Mouse (Mus musculus): Measurements from ENCODE around the gene Acot9. TPM values are rescaled to one million over a fixed set of nuclear protein-coding genes. Genes with fewer than 3 reads are reported as not detected.

Gene Acot9
- 12.7 and 18.8 TPM in 2 replicates for polyA plus RNA-seq (2012; rRNA removed)

DNA sequence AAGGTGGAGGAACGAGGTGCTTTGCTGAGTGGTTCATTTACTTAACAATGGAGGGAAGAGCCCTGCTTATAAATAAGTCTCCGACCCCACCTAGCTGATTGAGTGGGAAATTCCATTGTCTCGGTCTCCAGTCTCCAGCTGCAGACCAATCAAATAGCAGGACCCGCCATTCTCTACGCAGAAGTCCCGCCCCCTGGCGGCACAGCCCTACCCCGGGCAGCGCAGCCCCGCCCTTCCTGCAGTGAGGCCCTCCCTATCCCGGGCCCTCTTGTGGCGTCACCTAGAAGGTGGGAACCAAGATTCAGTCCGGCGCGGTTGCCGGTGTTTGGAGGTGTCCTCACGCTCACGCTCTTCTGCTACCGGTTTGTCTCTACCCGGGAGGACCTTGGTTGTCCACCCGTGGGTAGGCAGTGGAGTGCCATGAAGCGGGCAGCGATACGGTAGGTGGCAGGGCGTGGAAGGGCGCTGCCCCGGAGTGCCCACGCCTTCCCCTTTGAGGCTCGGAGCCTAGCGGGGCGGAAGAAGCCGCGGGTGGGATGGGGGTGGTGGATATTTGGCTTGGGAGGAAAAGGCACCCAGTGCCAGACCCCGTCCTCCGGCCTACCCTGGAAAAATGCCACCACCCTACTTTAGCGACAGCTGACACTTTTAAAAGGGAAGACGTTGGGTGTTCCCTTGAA is at the start of gene Acot9:
Gene Acot9, plus strand, starts transcription at position 209 of the 680 bp plus-strand sequence.
- TF ChIP-seq POLR2A (IDR thresholded peaks at IDR 0.05; ENCODE audit: borderline replicate concordance, extremely low read depth, low read depth, low read length) (peak; percentile 97), CTCF (IDR thresholded peaks at IDR 0.05; ENCODE audit: insufficient read depth, low read length) (no peak)
- DNase-seq = peak; percentile 81
- 27% methylated on average over 37 of the region's 37 CpGs for WGBS
- H3K4me1 ChIP-seq (ENCODE audit: control insufficient read depth, insufficient read depth, low read length) = no peaks in the 10 kb centered on the region; the same call in 1 of the 2 replicates
- H3K4me3 ChIP-seq (replicated peaks; ENCODE audit: extremely low read depth, low read depth, low read length) = peak within 1 kb of the TSS; percentile 96

DNA sequence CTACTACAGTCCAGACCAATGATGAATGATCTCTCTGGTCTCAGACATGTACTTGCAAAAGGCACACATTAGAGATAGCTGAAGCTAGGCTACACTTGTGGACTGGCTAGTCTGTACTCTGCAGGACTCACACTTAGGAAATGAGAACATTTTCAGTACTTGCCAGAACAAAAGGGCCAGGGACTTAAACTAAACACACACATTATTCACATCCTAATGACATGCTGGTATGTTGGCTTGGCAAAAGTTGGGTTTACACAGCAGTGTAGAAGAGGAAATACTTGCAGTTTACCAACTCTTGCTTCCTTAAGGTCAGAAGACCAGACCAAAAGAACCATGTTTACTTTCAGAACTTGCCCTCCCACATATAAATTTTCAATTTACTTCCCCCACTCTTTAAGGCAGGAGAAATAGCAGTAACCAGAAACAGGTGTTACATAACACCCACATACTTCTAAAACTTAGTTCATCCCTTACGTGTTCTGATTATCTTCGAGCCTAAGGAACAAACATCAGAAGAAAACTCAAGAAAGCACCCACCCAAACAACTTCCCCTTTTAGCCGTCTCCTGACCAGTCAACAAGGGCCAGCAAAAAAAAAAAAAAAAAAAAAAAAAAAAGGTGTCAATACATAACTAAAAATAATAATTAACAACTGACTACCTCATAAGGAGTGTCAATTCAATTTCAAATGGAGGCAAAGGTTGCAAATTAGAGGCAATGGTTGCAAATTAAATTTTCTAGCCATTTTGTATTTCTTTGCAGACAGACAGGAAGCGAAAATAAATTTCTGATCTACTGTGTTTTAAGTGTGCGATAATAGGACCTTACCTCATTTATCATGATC is 47.7 kb upstream of the Acot9 start:
- 49% methylated on average over 5 of the region's 5 CpGs for WGBS

DNA sequence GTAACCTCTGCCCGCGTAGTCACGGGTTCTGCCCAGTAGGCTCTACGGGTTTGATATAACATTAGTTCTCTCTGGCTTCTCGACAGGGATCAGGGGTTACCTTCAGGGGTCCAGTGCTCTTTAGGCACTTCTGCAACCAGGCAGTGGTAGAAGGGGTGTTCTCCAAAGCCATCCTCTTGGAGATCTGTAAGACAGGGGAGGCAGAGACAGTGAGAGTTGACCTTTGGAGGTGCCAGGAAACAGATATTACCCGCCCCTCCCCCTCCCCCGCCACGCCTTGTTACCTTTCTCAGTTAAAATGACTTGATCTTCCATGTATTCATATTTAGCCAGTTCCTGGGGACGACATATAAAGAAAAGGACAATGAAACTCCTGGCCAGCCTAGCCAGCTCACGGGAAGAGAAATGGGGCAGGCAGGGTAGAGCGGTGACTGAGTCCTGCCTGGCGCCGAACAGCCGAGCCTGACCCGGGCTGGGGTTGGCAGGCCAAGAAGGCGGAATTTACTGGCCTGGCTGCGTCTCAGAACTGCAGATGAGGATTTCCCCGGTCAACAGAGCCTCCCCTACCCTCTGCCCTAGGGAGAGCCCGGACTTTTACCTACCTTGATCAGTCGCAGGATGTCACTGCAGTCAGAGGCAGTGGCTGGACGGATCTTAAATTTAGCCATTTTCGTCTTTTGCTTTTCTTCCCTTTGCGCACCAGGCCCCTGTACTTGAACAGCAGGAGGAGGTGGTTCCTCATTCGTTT is 46.6 kb upstream of the Acot9 start:
- peak overlapping the region; percentile 56 for H3K4me3 ChIP-seq (replicated peaks; ENCODE audit: extremely low read depth, low read depth, low read length)
- H3K4me1 ChIP-seq (ENCODE audit: control insufficient read depth, insufficient read depth, low read length) = peaks cover 4% of the 10 kb centered on the region
- TF ChIP-seq POLR2A (IDR thresholded peaks at IDR 0.05; ENCODE audit: borderline replicate concordance, extremely low read depth, low read depth, low read length) = peak; percentile 1; the same call in 1 of the 2 replicates
- TF ChIP-seq CTCF (IDR thresholded peaks at IDR 0.05; ENCODE audit: insufficient read depth, low read length) = no peak
- DNase-seq = peak; percentile 48
- 35% methylated on average over 24 of the region's 24 CpGs for WGBS

More for the DNA sequence above, 47.7 kb upstream of the Acot9 start:
- H3K4me1 ChIP-seq (ENCODE audit: control insufficient read depth, insufficient read depth, low read length) = peaks cover 4% of the 10 kb centered on the region
- no peak for DNase-seq
- no peak for TF ChIP-seq POLR2A (IDR thresholded peaks at IDR 0.05; ENCODE audit: borderline replicate concordance, extremely low read depth, low read depth, low read length)
- TF ChIP-seq CTCF (IDR thresholded peaks at IDR 0.05; ENCODE audit: insufficient read depth, low read length) = no peak
- peak overlapping the region; percentile 56 for H3K4me3 ChIP-seq (replicated peaks; ENCODE audit: extremely low read depth, low read depth, low read length)

DNA sequence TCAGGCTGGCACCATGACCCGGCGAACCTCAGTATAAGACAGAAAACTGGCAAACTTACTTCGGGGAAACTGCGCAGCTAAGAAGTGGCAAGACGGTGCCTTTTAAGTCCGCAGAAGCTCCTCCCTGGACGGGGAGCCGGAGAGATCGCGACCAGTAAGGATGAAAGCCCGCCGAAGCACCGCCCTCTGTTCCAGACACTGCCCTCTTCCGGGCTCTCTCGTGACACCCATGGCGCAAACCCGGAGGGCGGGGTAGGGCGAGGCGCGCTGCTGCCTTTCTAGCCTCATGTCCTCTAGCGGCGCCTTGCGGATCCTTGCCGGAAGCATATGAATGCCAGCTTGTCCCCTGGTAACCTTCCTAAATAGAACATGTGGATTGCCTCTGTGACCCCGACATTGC is 46.0 kb upstream of the Acot9 start, which contains the start of gene Sat1:
Gene Sat1, minus strand, starts transcription at position 179 of the 400 bp plus-strand sequence.
- whole genome bisulfite sequencing = 22% methylated on average over 26 of the region's 26 CpGs
- peak; percentile 85 for DNase-seq
- peak; percentile 76; the same call in 1 of the 2 replicates for TF ChIP-seq POLR2A (IDR thresholded peaks at IDR 0.05; ENCODE audit: borderline replicate concordance, extremely low read depth, low read depth, low read length)
- peak; percentile 61 for TF ChIP-seq CTCF (IDR thresholded peaks at IDR 0.05; ENCODE audit: insufficient read depth, low read length)
- peaks cover 4% of the 10 kb centered on the region for H3K4me1 ChIP-seq (ENCODE audit: control insufficient read depth, insufficient read depth, low read length)
- peak within 1 kb of the TSS; percentile 56 for H3K4me3 ChIP-seq (replicated peaks; ENCODE audit: extremely low read depth, low read depth, low read length)

DNA sequence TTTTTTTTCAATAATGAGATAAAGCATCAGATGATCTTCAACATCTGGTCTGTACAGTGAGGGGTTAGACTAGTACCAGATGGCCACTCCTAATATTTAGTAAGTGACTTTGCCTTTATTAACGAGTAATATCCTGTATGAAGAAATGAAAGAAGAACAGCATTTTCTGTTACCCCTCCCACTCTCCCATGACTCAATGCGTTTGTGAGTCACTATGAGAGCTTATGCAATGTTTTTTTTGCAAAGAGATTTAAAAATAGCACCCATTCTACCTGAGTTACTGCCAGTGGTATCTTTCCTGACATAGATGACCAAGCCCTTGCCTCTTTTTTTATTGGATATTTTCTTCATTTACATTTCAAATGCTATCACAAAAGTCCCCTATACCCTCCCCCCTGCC is 44.0 kb upstream of the Acot9 start:
- DNase-seq = no peak
- TF ChIP-seq POLR2A (IDR thresholded peaks at IDR 0.05; ENCODE audit: borderline replicate concordance, extremely low read depth, low read depth, low read length) (no peak), CTCF (IDR thresholded peaks at IDR 0.05; ENCODE audit: insufficient read depth, low read length) (no peak)
- Histone ChIP-seq H3K4me3 (replicated peaks; ENCODE audit: extremely low read depth, low read depth, low read length) (no peak overlapping the region), H3K4me1 (ENCODE audit: control insufficient read depth, insufficient read depth, low read length) (peaks cover 4% of the 10 kb centered on the region)
- 34% methylated on average over 2 of the region's 2 CpGs for WGBS

DNA sequence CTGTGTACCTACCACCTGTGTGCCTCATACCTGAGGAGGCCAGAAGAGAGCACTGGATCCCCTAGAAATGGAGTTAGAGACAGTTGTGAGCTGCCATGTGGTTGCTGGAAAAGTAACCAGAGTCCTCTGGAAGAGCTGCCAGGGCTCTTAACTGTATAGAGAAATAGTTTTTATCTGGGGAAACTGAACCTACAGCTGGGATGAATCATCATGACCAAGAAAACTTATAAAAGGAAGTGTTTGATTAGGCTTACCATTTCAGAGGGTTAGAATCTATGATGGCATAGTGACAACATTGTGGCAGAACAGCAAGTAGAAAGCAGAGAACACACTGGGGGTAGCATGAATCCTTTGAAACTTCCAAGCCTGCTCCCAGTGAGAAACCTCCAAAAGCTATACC is 5.4 kb upstream of the Acot9 start:
- TF ChIP-seq POLR2A (IDR thresholded peaks at IDR 0.05; ENCODE audit: borderline replicate concordance, extremely low read depth, low read depth, low read length) = no peak
- TF ChIP-seq CTCF (IDR thresholded peaks at IDR 0.05; ENCODE audit: insufficient read depth, low read length) = no peak
- Histone ChIP-seq H3K4me3 (replicated peaks; ENCODE audit: extremely low read depth, low read depth, low read length) (no peak overlapping the region), H3K4me1 (ENCODE audit: control insufficient read depth, insufficient read depth, low read length) (no peaks in the 10 kb centered on the region)
- DNase-seq = no peak

DNA sequence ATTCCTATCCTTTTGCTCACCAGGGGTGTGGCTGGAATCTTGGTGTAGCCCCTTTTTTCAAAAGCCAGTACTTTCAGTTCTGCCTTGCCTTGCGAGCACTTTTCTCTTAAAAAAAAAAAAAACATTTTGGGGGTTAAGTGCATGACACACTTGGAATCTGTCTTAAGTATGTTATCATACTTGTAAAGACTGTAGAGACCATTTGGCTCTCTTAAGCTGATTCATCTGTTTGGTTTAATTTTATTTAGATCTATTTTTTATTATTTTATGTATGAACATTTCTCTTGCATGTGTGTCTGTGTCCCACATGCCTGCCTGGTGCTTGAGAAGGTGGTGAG is 641 bp downstream of the Acot9 start:
- 45% methylated on average over 1 of the region's 1 CpGs for WGBS
- Histone ChIP-seq H3K4me1 (ENCODE audit: control insufficient read depth, insufficient read depth, low read length) (no peaks in the 10 kb centered on the region; the same call in 1 of the 2 replicates), H3K4me3 (replicated peaks; ENCODE audit: extremely low read depth, low read depth, low read length) (peak overlapping the region; percentile 96)
- no peak for DNase-seq
- TF ChIP-seq POLR2A (IDR thresholded peaks at IDR 0.05; ENCODE audit: borderline replicate concordance, extremely low read depth, low read depth, low read length) (no peak), CTCF (IDR thresholded peaks at IDR 0.05; ENCODE audit: insufficient read depth, low read length) (no peak)

DNA sequence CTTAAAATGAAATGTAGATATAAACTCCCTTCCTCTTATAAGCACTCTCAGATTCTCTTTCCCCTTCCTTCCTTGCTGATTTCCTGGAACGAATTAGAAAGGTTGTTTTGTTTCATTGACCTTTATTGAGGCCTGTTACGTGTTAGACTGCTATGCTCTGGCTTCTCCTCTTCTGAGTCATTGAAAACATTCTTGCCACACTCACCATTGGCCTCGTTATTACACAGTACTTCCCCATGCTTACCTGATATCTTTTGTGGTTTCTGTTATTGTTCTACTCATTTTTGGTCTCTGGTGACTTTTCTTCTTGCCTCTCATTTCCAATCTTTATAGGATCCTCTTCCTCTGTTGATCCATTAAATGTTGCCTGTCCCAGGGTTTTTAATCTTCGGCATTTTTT is 16.2 kb downstream of the Acot9 start:
- H3K4me3 ChIP-seq (replicated peaks; ENCODE audit: extremely low read depth, low read depth, low read length) = no peak overlapping the region
- H3K4me1 ChIP-seq (ENCODE audit: control insufficient read depth, insufficient read depth, low read length) = no peaks in the 10 kb centered on the region
- WGBS = 52% methylated on average over 4 of the region's 4 CpGs
- TF ChIP-seq POLR2A (IDR thresholded peaks at IDR 0.05; ENCODE audit: borderline replicate concordance, extremely low read depth, low read depth, low read length) = no peak
- no peak for TF ChIP-seq CTCF (IDR thresholded peaks at IDR 0.05; ENCODE audit: insufficient read depth, low read length)
- no peak for DNase-seq

DNA sequence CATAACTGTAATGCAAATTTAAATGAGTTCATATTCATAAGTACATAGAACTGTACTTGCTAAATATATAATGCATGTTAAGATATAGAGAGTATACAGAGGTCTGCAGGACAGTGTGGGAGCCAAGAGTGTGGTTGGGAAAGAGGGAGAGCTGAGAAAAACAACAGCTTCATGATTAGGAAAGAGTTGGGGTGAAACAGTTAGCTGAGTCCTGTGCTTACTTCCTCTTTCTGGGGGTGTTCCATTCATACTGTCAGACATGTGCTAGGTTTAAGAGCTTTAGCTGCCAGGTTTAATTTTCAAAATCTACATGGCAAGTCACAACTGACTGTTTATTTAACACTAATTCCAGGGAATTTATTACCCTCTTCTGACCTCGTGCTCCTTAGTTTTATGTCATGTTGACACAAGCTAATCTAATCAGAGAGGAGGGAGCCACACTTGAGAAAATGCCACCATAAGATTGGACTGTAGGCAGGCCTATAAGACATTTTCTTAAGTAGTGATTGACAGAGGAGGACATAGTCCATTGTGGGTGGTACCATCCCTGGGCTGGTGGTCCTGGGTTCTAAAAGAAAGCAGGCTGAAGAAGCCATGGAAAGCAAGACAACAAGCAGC is 18.3 kb downstream of the Acot9 start:
- TF ChIP-seq CTCF (IDR thresholded peaks at IDR 0.05; ENCODE audit: insufficient read depth, low read length) (no peak), POLR2A (IDR thresholded peaks at IDR 0.05; ENCODE audit: borderline replicate concordance, extremely low read depth, low read depth, low read length) (no peak)
- DNase-seq = no peak
- Histone ChIP-seq H3K4me1 (ENCODE audit: control insufficient read depth, insufficient read depth, low read length) (no peaks in the 10 kb centered on the region), H3K4me3 (replicated peaks; ENCODE audit: extremely low read depth, low read depth, low read length) (no peak overlapping the region)
- WGBS = 21% methylated on average over 1 of the region's 1 CpGs
